Mouse (Mus musculus): Measurements from ENCODE around the gene Olfr412.

- no peak for TF ChIP-seq CHD2 (IDR thresholded peaks at IDR 0.05; ENCODE audit: low read length)
- TF ChIP-seq ZNF384 (IDR thresholded peaks at IDR 0.05; ENCODE audit: low read depth, low read length), result no peak
- TF ChIP-seq EP300 (IDR thresholded peaks at IDR 0.05; ENCODE audit: low read depth in 1 of 2, low read length in 2 of 2), result no peak
- no peak for TF ChIP-seq POLR2A (IDR thresholded peaks at IDR 0.05; ENCODE audit: control insufficient read depth in 1 of 2, insufficient read depth in 1 of 2, low read depth in 1 of 2, low read length in 2 of 2, poor library complexity in 1 of 2)
- TF ChIP-seq UBTF (IDR thresholded peaks at IDR 0.05; ENCODE audit: borderline replicate concordance, insufficient read depth, low read depth, low read length), result no peak
Observed at GRCm38 (mm10) chr11:74337931-74338330, 23.9 kb upstream of the Olfr412 start, which contains the start of gene Olfr410.

Data from MEL (cell line).